Mouse (Mus musculus) midbrain, embryonic 12.5 days (tissue): ENCODE measurements at regions not wholly inside any gene's neighbourhood (a gene's known extent, or its start where the extent isn't known, plus 50 kb on each side); places are given as distances from the start of the nearest gene placed in this dataset.

Experiments
- ATAC-seq: fragments of 200-750 bp; cut with Nextera tagmentation; 2 replicates; pipeline ENCODE4 v1.8.0; 2017; ENCODE audit warnings: low read depth, moderate TSS enrichment, moderate library complexity; ENCODE audit not compliant: low FRiP score
- H3K27ac ChIP-seq: fragments of 300-500 bp; sonication (generic); replicated peaks from 2 replicates; pipeline ENCODE4 v1.5.1; 2016; ENCODE audit warnings: mild to moderate bottlenecking
- H3K27me3 ChIP-seq: fragments of 300-500 bp; sonication (generic); 2 replicates; pipeline ENCODE4 v1.6.1; 2016; ENCODE audit warnings: mild to moderate bottlenecking
- H3K36me3 ChIP-seq: fragments of 300-500 bp; sonication (generic); 2 replicates; pipeline ENCODE4 v1.6.1; 2016
- H3K4me1 ChIP-seq: fragments of 300-500 bp; sonication (generic); 2 replicates; pipeline ENCODE4 v1.6.1; 2016
- H3K4me2 ChIP-seq: fragments of 300-500 bp; sonication (generic); replicated peaks from 2 replicates; pipeline ENCODE4 v1.6.1; 2016; ENCODE audit warnings: mild to moderate bottlenecking, moderate library complexity
- H3K4me3 ChIP-seq: fragments of 300-500 bp; sonication (generic); 2 replicates; pipeline ENCODE4 v1.5.1; 2016; ENCODE audit warnings: mild to moderate bottlenecking
- H3K9ac ChIP-seq: fragments of 300-500 bp; sonication (generic); replicated peaks from 2 replicates; pipeline ENCODE4 v1.6.1; 2016; ENCODE audit warnings: mild to moderate bottlenecking, moderate library complexity
- H3K9me3 ChIP-seq: fragments of 300-500 bp; sonication (generic); 2 replicates; pipeline ENCODE4 v1.6.1; 2016; ENCODE audit warnings: mild to moderate bottlenecking
- WGBS: fragments of 180-500 bp; shearing (Covaris S2); methylation state at CpG from one replicate; pipeline ENCODE4 v1.1.7; 2016; 5-methylcytosine and 5-hydroxymethylcytosine counted together

DNA sequence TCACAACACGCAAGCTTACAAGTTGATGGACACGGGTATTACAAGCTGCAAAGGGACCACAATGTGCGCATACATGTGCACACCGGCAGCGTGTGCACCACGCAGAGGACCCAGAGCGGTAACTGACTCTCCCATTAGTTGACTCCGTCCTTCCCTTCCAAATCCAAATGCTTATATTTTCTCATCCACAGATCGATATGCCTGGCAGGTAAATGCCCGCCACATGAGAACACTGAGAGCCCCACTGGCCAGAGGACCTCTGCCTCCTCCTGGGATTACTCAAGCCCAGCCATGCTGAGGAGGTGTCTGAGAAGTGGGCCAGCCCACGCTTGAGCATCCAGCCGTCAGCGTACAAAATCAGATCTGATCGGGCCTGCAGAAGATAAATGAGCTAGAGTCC is 279.6 kb downstream of the Gm826 start:
- Histone ChIP-seq H3K27ac (no peak overlapping the region), H3K9ac (no peak overlapping the region), H3K27me3 (no peaks in the 10 kb centered on the region), H3K9me3 (no peaks in the 10 kb centered on the region), H3K4me3 (no peak overlapping the region), H3K4me1 (no peaks in the 10 kb centered on the region; the same call in 1 of the 2 replicates), H3K4me2 (no peak overlapping the region), H3K36me3 (no peaks in the 10 kb centered on the region)
- no peak for ATAC-seq
- 86% methylated on average over 14 of the region's 14 CpGs for WGBS

DNA sequence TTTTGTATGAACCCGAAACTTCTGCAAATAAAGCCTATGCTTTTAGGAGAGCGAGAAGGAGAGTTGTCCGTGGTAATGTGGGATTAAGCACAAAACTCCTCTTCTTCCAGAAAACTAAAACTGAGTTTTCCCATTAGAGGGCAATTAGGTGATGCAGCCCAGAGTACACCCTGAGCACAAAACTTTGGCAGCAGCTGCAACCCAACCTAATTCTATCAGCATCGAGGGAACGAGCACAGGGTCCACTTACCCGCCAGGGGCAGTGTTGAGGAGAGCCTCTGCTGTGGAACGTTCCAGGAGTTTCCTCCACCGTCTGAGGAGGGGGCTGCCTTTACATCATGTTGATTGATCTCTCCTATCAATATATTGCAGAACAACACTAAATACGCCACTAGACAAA is 285.7 kb downstream of the Gm826 start:
- ATAC-seq: no peak
- Histone ChIP-seq H3K4me2 (no peak overlapping the region), H3K9ac (no peak overlapping the region), H3K36me3 (no peaks in the 10 kb centered on the region), H3K9me3 (no peaks in the 10 kb centered on the region), H3K4me3 (no peak overlapping the region), H3K4me1 (no peaks in the 10 kb centered on the region; the same call in 1 of the 2 replicates), H3K27ac (no peak overlapping the region), H3K27me3 (no peaks in the 10 kb centered on the region)
- WGBS: 88% methylated on average over 9 of the region's 9 CpGs

DNA sequence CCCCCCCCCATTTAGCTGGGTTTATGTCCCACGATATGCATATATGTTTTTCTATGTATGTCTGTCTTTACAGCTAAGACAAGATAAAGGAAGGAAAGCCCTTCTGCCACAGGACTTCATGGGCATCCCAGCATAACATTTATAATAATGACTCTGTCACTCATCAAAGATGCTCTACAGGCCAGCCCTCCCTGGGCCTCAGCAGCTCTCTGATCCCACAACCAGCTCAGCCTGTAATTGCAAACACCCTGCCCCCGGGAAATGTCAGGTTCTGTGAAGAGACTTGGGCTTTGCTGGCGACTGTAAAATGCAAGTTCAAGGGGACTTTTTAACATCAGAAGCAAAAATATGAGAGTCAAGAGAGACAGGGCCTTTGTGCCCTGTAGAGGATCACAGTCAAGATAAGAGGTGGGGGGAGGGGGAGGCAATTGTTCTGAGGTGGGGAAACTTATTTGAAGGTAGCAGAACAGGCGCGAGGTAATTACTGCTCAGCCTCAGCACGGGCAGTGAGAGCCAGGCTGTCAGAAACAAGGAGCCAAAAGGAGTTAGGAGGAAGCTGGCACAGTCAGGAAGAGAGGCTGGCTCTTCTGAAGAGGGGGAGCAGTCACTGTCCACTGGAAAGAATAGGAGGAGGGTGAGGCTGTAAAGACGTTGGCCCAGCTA is 286.9 kb downstream of the Gm826 start:
- H3K36me3 ChIP-seq: no peaks in the 10 kb centered on the region
- H3K27me3 ChIP-seq: no peaks in the 10 kb centered on the region
- no peaks in the 10 kb centered on the region; the same call in 1 of the 2 replicates for H3K4me1 ChIP-seq
- H3K27ac ChIP-seq: no peak overlapping the region
- 39% methylated on average over 6 of the region's 7 CpGs for WGBS
- no peak overlapping the region for H3K4me2 ChIP-seq
- H3K4me3 ChIP-seq: no peak overlapping the region
- no peak overlapping the region for H3K9ac ChIP-seq
- no peaks in the 10 kb centered on the region for H3K9me3 ChIP-seq
- ATAC-seq: no peak

DNA sequence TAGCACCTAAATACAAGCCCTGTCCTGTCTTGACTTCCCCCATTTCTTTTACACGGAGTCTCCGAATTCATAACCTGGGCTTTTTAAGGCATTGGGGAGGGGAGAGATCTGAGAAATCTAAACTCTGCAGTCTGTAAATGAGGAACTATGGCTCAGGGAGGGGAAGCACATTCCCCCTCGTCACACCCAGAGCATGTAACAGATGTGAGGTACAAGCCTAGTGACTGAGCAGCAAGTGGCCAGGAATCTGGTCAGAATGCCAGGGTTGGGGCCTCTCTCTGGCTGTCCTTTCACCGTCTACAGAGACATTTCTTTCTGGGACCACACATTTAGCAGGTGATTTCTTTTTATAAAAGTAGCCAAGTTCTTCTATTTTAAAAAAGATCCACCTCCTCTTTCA is 289.4 kb downstream of the Gm826 start:
- H3K9me3 ChIP-seq: no peaks in the 10 kb centered on the region
- WGBS: 83% methylated on average over 4 of the region's 4 CpGs
- no peaks in the 10 kb centered on the region for H3K36me3 ChIP-seq
- H3K27ac ChIP-seq: no peak overlapping the region
- ATAC-seq: no peak
- no peaks in the 10 kb centered on the region for H3K27me3 ChIP-seq
- no peak overlapping the region for H3K9ac ChIP-seq
- no peak overlapping the region for H3K4me2 ChIP-seq
- H3K4me3 ChIP-seq: no peak overlapping the region
- no peaks in the 10 kb centered on the region; the same call in 1 of the 2 replicates for H3K4me1 ChIP-seq

DNA sequence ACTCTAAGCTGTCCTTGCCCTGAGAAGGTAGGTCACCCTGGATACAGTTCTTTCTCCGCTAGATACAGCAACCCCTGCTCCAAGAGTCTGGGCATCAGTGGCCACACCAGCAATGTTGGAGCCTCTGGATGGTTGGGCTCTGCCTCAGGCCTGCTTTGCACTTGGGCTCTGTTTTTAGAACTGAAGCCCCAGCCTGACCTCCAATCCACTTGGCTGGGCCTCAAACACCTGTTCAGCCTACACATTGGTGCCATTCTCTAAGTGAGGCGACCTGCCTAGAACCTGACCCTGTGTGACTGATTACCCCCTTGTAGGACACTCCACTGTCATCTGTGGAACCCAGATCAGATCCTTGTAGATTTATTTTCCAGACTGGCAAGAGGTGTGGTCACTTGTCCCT is 289.8 kb downstream of the Gm826 start:
- Histone ChIP-seq H3K36me3 (no peaks in the 10 kb centered on the region), H3K4me3 (no peak overlapping the region), H3K4me1 (no peaks in the 10 kb centered on the region; the same call in 1 of the 2 replicates)

DNA sequence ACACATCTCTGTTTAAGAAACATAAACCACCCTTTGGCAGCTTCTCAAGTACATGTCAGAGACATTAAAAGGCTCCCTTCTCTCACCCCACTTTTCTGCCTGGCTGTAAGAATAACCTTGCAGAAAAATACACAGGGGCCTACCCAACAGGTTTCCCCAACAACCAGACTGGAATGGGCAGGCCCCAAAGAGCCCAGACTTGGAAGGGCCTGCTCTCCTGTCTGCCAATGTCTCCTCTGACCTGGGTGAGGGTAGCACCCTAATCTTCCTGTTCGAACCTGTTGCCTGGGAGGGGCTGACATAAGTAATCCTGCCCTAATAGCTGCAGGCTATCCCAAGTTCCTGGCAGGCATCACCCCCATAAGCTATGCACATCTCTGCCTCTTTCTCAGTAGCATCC is 304.5 kb downstream of the Gm826 start:
- H3K4me1 ChIP-seq: no peaks in the 10 kb centered on the region
- H3K9ac ChIP-seq: no peak overlapping the region
- H3K27ac ChIP-seq: no peak overlapping the region
- ATAC-seq: no peak
- no peak overlapping the region for H3K4me2 ChIP-seq
- no peaks in the 10 kb centered on the region for H3K9me3 ChIP-seq
- no peaks in the 10 kb centered on the region for H3K27me3 ChIP-seq
- no peaks in the 10 kb centered on the region for H3K36me3 ChIP-seq
- no peak overlapping the region for H3K4me3 ChIP-seq
- WGBS: 81% methylated on average over 1 of the region's 1 CpGs

More for the DNA sequence above, 289.8 kb downstream of the Gm826 start:
- WGBS: 94% methylated on average over 2 of the region's 2 CpGs
- no peak overlapping the region for H3K4me2 ChIP-seq
- no peaks in the 10 kb centered on the region for H3K27me3 ChIP-seq
- no peak for ATAC-seq
- H3K9me3 ChIP-seq: no peaks in the 10 kb centered on the region
- H3K27ac ChIP-seq: no peak overlapping the region
- no peak overlapping the region for H3K9ac ChIP-seq

DNA sequence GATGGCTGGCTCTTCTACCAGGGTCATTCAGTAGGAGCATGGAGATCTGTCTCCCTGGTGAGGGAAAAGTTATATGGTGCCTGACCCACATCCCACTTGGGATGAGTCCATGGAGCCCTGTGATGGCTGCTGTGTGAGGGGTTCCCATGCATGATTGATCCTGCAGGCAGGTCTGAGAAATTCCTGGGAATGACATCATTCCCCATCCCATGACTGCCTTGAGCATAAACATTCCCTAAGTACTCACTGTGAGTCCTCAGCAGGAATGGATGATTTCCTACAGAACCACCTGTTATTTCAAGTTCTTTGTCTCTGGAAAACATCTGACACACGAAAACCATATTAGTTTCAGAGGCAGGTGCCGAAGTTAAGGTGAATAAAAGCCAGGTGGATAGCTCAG is 305.5 kb downstream of the Gm826 start:
- Histone ChIP-seq H3K9me3 (no peaks in the 10 kb centered on the region), H3K27me3 (no peaks in the 10 kb centered on the region), H3K36me3 (no peaks in the 10 kb centered on the region), H3K4me2 (no peak overlapping the region), H3K4me1 (no peaks in the 10 kb centered on the region), H3K4me3 (no peak overlapping the region), H3K27ac (no peak overlapping the region), H3K9ac (no peak overlapping the region)
- 79% methylated on average over 2 of the region's 2 CpGs for WGBS
- no peak for ATAC-seq

DNA sequence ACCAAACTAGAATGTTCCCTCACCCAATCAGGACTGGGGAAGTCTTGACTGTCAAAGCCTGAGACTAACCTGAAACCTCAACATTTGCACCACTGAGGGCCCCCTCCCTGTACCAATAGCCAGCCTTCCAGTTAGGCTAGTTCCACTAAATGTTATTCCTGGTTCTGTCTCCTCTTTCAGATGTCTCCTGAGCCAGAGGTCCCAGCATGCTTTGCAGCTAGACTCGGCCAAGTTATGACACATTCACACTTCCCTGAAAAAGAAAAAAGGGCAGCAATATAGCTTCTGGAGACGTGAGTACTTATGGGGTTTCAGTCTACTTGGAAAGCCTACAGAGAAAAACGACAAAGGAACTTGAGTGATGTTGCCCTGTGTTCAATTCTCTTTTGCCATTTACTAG is 308.1 kb downstream of the Gm826 start:
- no peak overlapping the region for H3K4me2 ChIP-seq
- H3K36me3 ChIP-seq: no peaks in the 10 kb centered on the region
- no peak for ATAC-seq
- no peak overlapping the region for H3K9ac ChIP-seq
- 85% methylated on average over 3 of the region's 3 CpGs for WGBS
- no peaks in the 10 kb centered on the region for H3K27me3 ChIP-seq
- no peaks in the 10 kb centered on the region for H3K4me1 ChIP-seq
- H3K4me3 ChIP-seq: no peak overlapping the region
- H3K9me3 ChIP-seq: no peaks in the 10 kb centered on the region
- H3K27ac ChIP-seq: no peak overlapping the region

DNA sequence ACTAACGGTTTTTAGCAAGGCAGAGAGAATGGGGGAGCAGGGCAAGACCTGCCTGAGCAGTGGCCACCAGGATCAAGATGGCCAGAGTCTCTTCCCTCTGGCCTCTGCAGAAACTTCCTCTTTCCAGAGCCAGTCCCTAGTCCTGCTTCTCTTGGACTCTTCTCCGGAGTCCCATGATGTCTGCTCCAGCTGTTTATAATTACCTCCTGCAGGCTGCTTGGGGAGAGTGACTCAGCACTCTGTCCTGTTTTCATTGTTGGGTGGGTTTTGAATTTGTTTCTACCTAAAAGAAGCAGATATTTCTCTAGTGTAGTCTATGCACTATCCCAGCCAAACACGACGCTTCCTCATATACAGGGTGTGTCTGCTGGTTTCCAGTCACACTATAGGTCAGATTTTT is 312.4 kb downstream of the Gm826 start:
- Histone ChIP-seq H3K36me3 (no peaks in the 10 kb centered on the region), H3K9ac (no peak overlapping the region), H3K4me2 (no peak overlapping the region), H3K27me3 (no peaks in the 10 kb centered on the region), H3K27ac (no peak overlapping the region), H3K4me1 (peaks cover 4% of the 10 kb centered on the region), H3K9me3 (no peaks in the 10 kb centered on the region), H3K4me3 (no peak overlapping the region)
- WGBS: 80% methylated on average over 4 of the region's 4 CpGs
- ATAC-seq: no peak

DNA sequence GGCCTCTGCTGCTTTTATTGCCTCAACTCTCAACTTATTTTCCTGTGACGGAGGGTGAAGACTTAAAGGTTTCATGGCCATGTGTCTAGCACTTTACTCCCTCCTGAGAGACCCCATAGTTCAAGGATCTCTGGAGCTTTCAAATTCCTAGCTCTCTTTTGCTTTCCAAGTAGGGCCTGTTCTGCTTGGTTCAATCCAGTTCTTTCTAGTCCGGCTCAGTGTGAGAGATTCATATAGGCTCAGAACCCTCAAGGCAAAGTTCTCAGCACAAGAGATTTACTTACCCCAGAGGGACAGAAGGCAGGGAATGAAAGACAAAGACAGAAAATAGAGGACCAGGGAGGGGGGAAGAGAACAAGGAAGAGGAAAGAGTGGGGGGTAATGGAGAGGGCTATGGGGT is 313.1 kb downstream of the Gm826 start:
- Histone ChIP-seq H3K9ac (no peak overlapping the region), H3K4me2 (no peak overlapping the region), H3K4me1 (peaks cover 4% of the 10 kb centered on the region), H3K4me3 (no peak overlapping the region), H3K36me3 (no peaks in the 10 kb centered on the region), H3K9me3 (no peaks in the 10 kb centered on the region), H3K27ac (no peak overlapping the region), H3K27me3 (no peaks in the 10 kb centered on the region)
- no peak for ATAC-seq
- WGBS: 87% methylated on average over 2 of the region's 2 CpGs

DNA sequence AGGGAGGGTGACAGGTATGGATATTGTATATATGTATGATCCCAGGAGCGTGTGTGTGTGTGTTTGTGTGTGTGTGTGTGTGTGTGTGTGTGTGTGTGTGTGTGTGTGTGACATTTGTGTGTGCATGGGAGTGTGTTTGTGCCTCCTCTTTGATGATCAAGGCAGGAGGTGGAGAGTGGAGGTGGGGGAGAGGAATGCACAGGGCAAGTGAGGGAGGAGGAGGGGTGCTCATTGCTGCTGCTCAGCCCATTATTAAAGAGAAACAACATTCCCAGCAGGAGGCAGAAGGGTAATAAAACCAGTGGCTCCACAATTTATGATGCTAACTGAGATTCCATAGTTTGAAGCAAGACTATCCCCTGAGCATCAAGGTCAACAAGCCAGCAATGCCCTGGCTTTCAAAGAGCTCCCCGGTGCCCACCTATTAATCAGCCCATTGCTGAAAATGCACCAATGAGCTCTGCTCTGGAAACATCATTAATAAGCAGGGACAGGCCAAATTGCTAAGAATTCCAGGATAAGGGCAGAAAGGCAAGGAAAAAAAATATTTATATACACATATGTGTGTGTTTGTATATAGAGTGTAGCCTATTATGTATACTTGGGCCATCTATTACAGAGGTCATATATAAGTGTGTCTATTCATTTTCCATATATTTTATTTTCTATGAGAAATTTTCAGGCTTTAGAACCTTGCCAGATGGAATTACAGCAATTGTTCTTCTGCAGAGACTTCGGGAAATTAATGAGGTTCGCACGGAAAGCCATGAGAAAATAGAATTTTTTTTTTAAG is 316.7 kb downstream of the Gm826 start:
- Histone ChIP-seq H3K36me3 (no peaks in the 10 kb centered on the region), H3K4me3 (no peak overlapping the region), H3K4me2 (no peak overlapping the region), H3K9me3 (no peaks in the 10 kb centered on the region), H3K9ac (no peak overlapping the region), H3K27ac (no peak overlapping the region), H3K4me1 (peaks cover 4% of the 10 kb centered on the region), H3K27me3 (no peaks in the 10 kb centered on the region)
- ATAC-seq: no peak
- WGBS: 47% methylated on average over 5 of the region's 5 CpGs

DNA sequence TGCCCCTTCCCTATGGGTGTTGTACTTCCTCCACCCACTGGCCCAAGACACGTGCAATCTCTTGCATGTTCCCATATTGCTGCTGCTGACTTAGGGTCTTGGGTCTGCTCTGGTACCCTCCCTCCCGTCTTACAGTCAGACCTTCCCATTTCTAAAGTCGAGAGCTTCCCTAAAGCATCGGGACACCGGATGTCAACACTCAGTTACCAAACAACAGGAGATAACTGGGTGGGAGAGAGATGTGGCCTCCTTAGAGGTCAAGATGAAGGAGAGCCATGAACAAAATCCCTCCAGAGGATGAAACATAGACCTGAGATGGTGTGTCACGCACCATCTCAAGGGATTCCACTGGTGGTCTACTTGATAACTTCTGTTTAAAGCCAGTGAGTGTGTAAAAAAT is 322.5 kb downstream of the Gm826 start:
- 89% methylated on average over 6 of the region's 6 CpGs for WGBS
- ATAC-seq: no peak
- H3K4me1 ChIP-seq: no peaks in the 10 kb centered on the region
- H3K4me3 ChIP-seq: no peak overlapping the region
- no peak overlapping the region for H3K27ac ChIP-seq
- no peak overlapping the region for H3K4me2 ChIP-seq
- no peak overlapping the region for H3K9ac ChIP-seq
- no peaks in the 10 kb centered on the region for H3K36me3 ChIP-seq
- H3K27me3 ChIP-seq: no peaks in the 10 kb centered on the region
- H3K9me3 ChIP-seq: no peaks in the 10 kb centered on the region
